Mouse (Mus musculus) mouse embryonic stem cell (cell line): ENCODE results near the gene Vmn1r18.
"Not testable (repeated sequence)": the region's sequence is repeated elsewhere in the genome, so short reads cannot be mapped to it uniquely, and the experiment has no call there.

Experiments
- in situ Hi-C, 2 experiments: fragments of 300-500 bp; cut with MboI; formaldehyde crosslinking; loops; 1 replicate in 1 of 2; 3 replicates in 1 of 2; pipeline ENCODE4 v1.14.3; 2019 to 2020; ENCODE audit warnings: low sequenced_read_pairs in 2 of 2, low pct_unique_long_range_greater_than_20kb in 1 of 2, mixed read lengths in 1 of 2; ENCODE audit not compliant: unreplicated experiment in 1 of 2

Vmn1r18 gene

GRCm38 (mm10) chr6:57395683-57396082 lies at the start of gene Vmn1r18:
TSS of gene Vmn1r18 (minus strand) at chr6:57395783.
- in situ Hi-C loops = no loop called here

GRCm38 (mm10) chr6:57431196-57431595 lies 35.6 kb upstream of the Vmn1r18 start:
- in situ Hi-C loops = loop anchor here in 1 of 2 experiments (5.0 kb wide), 1 partner anchor 781 kb away; no protein-coding TSS in a partner anchor

- in situ Hi-C loops = no loop called here
These were observed 33.0 kb upstream of the Vmn1r18 start, which contains the start of gene Vmn1r20 for GRCm38 (mm10) chr6:57428630-57429029. TSS of gene Vmn1r20 (plus strand) at chr6:57428930.

- in situ Hi-C loops = not testable (repeated sequence)
These were observed 7.9 kb upstream of the Vmn1r18 start, which contains the start of gene Vmn1r19 for GRCm38 (mm10) chr6:57403480-57403879. TSS of gene Vmn1r19 (plus strand) at chr6:57403780.

- in situ Hi-C loops = no loop called here
These were observed 28.1 kb downstream of the Vmn1r18 start for GRCm38 (mm10) chr6:57367496-57367895.

GRCm38 (mm10) chr6:57365866-57366265 lies 29.7 kb downstream of the Vmn1r18 start:
- in situ Hi-C loops = not testable (repeated sequence)

GRCm38 (mm10) chr6:57363627-57364026 lies 32.0 kb downstream of the Vmn1r18 start, which contains the start of gene Vmn1r17:
TSS of gene Vmn1r17 (minus strand) at chr6:57363727.
- in situ Hi-C loops = no loop called here

- in situ Hi-C loops = no loop called here
These were observed 38.7 kb downstream of the Vmn1r18 start for GRCm38 (mm10) chr6:57356864-57357263.

- in situ Hi-C loops = no loop called here
These were observed 66.2 kb downstream of the Vmn1r18 start, which contains the start of gene Vmn1r16 for GRCm38 (mm10) chr6:57329394-57329793. TSS of gene Vmn1r16 (minus strand) at chr6:57329494.
